16 mouse cellular contexts compared by ENCODE assay signal in genomic region chr7:66325419-66326053, GRCm38 (mm10). TPM values are rescaled to one million over a fixed set of nuclear protein-coding genes. Genes with fewer than 3 reads are reported as not detected.
A peak's percentile ranks its signal among the peaks of the same experiment; 100 is the strongest.
DNase-seq lines count a peak whose midpoint lies in the region; ATAC-seq and TF ChIP-seq lines count a peak whose summit lies in the region.
"Had no signal": no experiment of that assay in that cellular context is flagged by ENCODE, and none has a peak within 500 bp of the region (broad histone marks: within the 10 kb centered on the region; RNA-seq: fewer than 3 reads in every experiment).

No protein-coding gene starts in this region.

- intact Hi-C loops in heart, postnatal 36 days (cut with DNase I) = no loop called here

- TF ChIP-seq CTCF in lung, adult 2 months (IDR thresholded peaks at IDR 0.05; ENCODE audit: insufficient read depth, low read length) = no peak

- ATAC-seq in lung, embryonic 15.5 days (ENCODE audit: borderline replicate concordance, extremely low read depth, low FRiP score, low TSS enrichment) = peak; percentile 42; the same call in 1 of the 2 replicates
- ATAC-seq in frontal cortex, adult (ENCODE audit: low TSS enrichment) = no peak

- H3K4me3 ChIP-seq in lung, adult 2 months (replicated peaks; ENCODE audit: extremely low read depth, low read depth, low read length) = no peak overlapping the region
- H3K4me3 ChIP-seq in lung, embryonic 15.5 days = no peak overlapping the region
- H3K4me3 ChIP-seq: heart, embryonic 15.5 days had no signal

- H3K36me3 ChIP-seq in lung, embryonic 15.5 days = peaks cover 5% of the 10 kb centered on the region; the same call in 1 of the 2 replicates
- H3K36me3 ChIP-seq: heart, embryonic 15.5 days had no signal

- peak; percentile 93 for DNase-seq in heart, adult 11 months
- DNase-seq in heart, postnatal 36 days = no peak
- DNase-seq in lung, adult 18-20 months = peak; percentile 63 to 67
- DNase-seq in lung, adult 2 months = no peak
- no peak for DNase-seq in layer of hippocampus, postnatal 10 days (ENCODE audit: low spot score in 2 of 2)
- DNase-seq in yolk sac, embryonic 10.5 days (ENCODE audit: low spot score) = no peak
- DNase-seq: adrenal gland, postnatal 25 days; spleen, adult 18-20 months had no signal

- TF ChIP-seq POLR2A in lung, adult 2 months (IDR thresholded peaks at IDR 0.05; ENCODE audit: borderline replicate concordance, extremely low read depth, low read depth, low read length) = no peak

- no peak overlapping the region for H3K9ac ChIP-seq in lung, embryonic 15.5 days
- H3K9ac ChIP-seq: heart, embryonic 15.5 days; liver, embryonic 14.5 days had no signal

- H3K4me1 ChIP-seq in lung, adult 2 months (ENCODE audit: control insufficient read depth, insufficient read depth, low read length) = no peaks in the 10 kb centered on the region; the same call in 1 of the 2 replicates
- H3K4me1 ChIP-seq in lung, embryonic 15.5 days = peaks cover 11% of the 10 kb centered on the region

- peak overlapping the region; percentile 3; the same call in 1 of the 2 replicates for H3K27ac ChIP-seq in lung, embryonic 15.5 days
- H3K27ac ChIP-seq: heart, embryonic 15.5 days; liver, embryonic 14.5 days had no signal

- H3K9me3 ChIP-seq in lung, embryonic 15.5 days = no peaks in the 10 kb centered on the region
- H3K9me3 ChIP-seq: heart, embryonic 15.5 days had no signal

- 62% methylated on average over 3 of the region's 3 CpGs for WGBS in lung, adult 2 months
- 50% methylated on average over 3 of the region's 3 CpGs for WGBS in lung, embryonic 15.5 days

- no peaks in the 10 kb centered on the region for H3K27me3 ChIP-seq in lung, embryonic 15.5 days
- H3K27me3 ChIP-seq: heart, embryonic 15.5 days had no signal

- H3K4me2 ChIP-seq in lung, embryonic 15.5 days = no peak overlapping the region
- H3K4me2 ChIP-seq: heart, embryonic 15.5 days had no signal

RNA-seq across cellular contexts. Expression of gene Gm10974, which starts 40.2 kb away (rescaled TPM):
- total RNA-seq in heart, postnatal 36 days (2021) = not detected
- not detected in 2 replicates for polyA plus RNA-seq in lung, adult 2 months (2012; rRNA removed)
- polyA plus RNA-seq in lung, embryonic 15.5 days (2015; fragmentation: Nextera tagmentation; extraction: Ambion mirVana) = not detected in 2 replicates
- not detected for total RNA-seq in layer of hippocampus, postnatal 10 days (2021)
- total RNA-seq: adrenal gland, postnatal 25 days; common myeloid progenitor, adult 5-6 weeks; gastrocnemius, adult 18-20 months; left cerebral cortex, postnatal 36 days had no signal
- polyA plus RNA-seq: heart, embryonic 15.5 days; liver, embryonic 14.5 days; neural tube, embryonic 14.5 days had no signal

Comparison
In these comparisons a context has a peak if more than half of its experiments do, and no peak if none do; other contexts are left out.
1. DNase-seq: peak in heart, adult 11 months (single experiment) and lung, adult 18-20 months (2 of 2); none in heart, postnatal 36 days (0 of 2), lung, adult 2 months (single experiment), layer of hippocampus, postnatal 10 days (0 of 2) and yolk sac, embryonic 10.5 days (single experiment).